Mouse (Mus musculus) forebrain, embryonic 13.5 days (tissue): Measurements from ENCODE around the gene Ccl8. TPM values are rescaled to one million over a fixed set of nuclear protein-coding genes. Genes with fewer than 3 reads are reported as not detected.

Experiments used
- ATAC-seq: fragments of 200-750 bp; cut with Nextera tagmentation; 2 replicates; pipeline ENCODE4 v1.8.0; 2017
- H3K27ac ChIP-seq: fragments of 300-500 bp; sonication (generic); 2 replicates; pipeline ENCODE4 v1.5.1; 2015; ENCODE audit warnings: inconsistent platforms, mild to moderate bottlenecking, moderate library complexity
- H3K27me3 ChIP-seq: fragments of 300-500 bp; sonication (generic); 2 replicates; pipeline ENCODE4 v1.6.1; 2015; ENCODE audit warnings: mild to moderate bottlenecking, inconsistent platforms
- H3K36me3 ChIP-seq: fragments of 300-500 bp; sonication (generic); 2 replicates; pipeline ENCODE4 v1.6.1; 2015; ENCODE audit warnings: mild to moderate bottlenecking, inconsistent platforms; ENCODE audit not compliant: poor library complexity, severe bottlenecking
- H3K4me1 ChIP-seq: fragments of 300-500 bp; sonication (generic); 2 replicates; pipeline ENCODE4 v1.6.1; 2015; ENCODE audit warnings: inconsistent platforms
- H3K4me2 ChIP-seq: fragments of 300-500 bp; sonication (generic); 2 replicates; pipeline ENCODE4 v1.6.1; 2015; ENCODE audit warnings: inconsistent platforms, mild to moderate bottlenecking, moderate library complexity
- H3K4me3 ChIP-seq: fragments of 300-500 bp; sonication (generic); 2 replicates; pipeline ENCODE4 v1.5.1; 2015; ENCODE audit warnings: mild to moderate bottlenecking, inconsistent platforms
- H3K9ac ChIP-seq: fragments of 300-500 bp; sonication (generic); 2 replicates; pipeline ENCODE4 v1.6.1; 2015; ENCODE audit warnings: mild to moderate bottlenecking, inconsistent platforms
- H3K9me3 ChIP-seq: fragments of 300-500 bp; sonication (generic); replicated peaks from 2 replicates; pipeline ENCODE4 v1.6.1; 2016; ENCODE audit warnings: inconsistent platforms
- WGBS: fragments of 180-500 bp; shearing (Covaris S2); methylation state at CpG from one replicate; pipeline ENCODE4 v1.1.7; 2015; 5-methylcytosine and 5-hydroxymethylcytosine counted together
- polyA plus RNA-seq: library from polyadenylated mRNA; unstranded; fragments of >200 nt; fragmentation: Nextera tagmentation; extraction: Ambion mirVana; gene quantifications from 2 replicates; pipeline ENCODE4 v1.2.1, GENCODE M21; 2015

Ccl8 gene
- polyA plus RNA-seq, result not detected in 2 replicates

GRCm38 (mm10) chr11:82114885-82115284 lies at the start of gene Ccl8:
TSS of gene Ccl8 (plus strand) at chr11:82115185.
- no peaks in the 10 kb centered on the region for H3K27me3 ChIP-seq

GRCm38 (mm10) chr11:82066953-82067571 lies 47.9 kb upstream of the Ccl8 start:
- no peaks in the 10 kb centered on the region for H3K36me3 ChIP-seq
- no peak for ATAC-seq
- no peaks in the 10 kb centered on the region for H3K27me3 ChIP-seq
- 83% methylated on average over 7 of the region's 7 CpGs for WGBS
- no peaks in the 10 kb centered on the region for H3K4me1 ChIP-seq
- H3K4me3 ChIP-seq, result no peak overlapping the region
- no peaks in the 10 kb centered on the region for H3K9me3 ChIP-seq
- H3K4me2 ChIP-seq, result no peak overlapping the region
- H3K9ac ChIP-seq, result no peak overlapping the region
- no peak overlapping the region for H3K27ac ChIP-seq

More at GRCm38 (mm10) chr11:82114885-82115284, at the start of gene Ccl8:
- WGBS, result 78% methylated on average over 3 of the region's 3 CpGs
- no peaks in the 10 kb centered on the region for H3K4me1 ChIP-seq
- H3K4me2 ChIP-seq, result no peak within 1 kb of the TSS
- H3K4me3 ChIP-seq, result no peak within 1 kb of the TSS
- H3K9me3 ChIP-seq, result no peaks in the 10 kb centered on the region
- ATAC-seq, result no peak
- no peak within 1 kb of the TSS for H3K27ac ChIP-seq
- H3K36me3 ChIP-seq, result no peaks in the 10 kb centered on the region
- H3K9ac ChIP-seq, result no peak within 1 kb of the TSS

DNA sequence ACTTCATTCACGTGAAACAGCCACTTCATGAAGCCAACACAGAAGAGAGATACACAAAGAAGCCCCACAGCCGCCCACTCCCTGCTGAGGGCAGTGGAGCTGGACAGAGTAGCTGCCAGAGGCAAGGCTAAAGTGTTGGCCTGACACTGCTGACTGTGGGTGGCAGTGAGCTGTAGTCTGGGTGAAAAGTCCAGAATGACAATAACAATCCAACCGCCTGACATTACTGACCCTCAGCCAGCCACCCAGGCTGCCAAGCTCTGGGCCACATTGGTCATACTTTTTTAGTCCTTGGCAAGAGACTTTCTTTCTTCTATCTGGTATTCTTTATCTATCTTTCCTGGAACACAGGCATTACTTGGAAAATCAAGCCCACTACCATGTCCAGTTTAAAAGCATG lies 43.9 kb upstream of the Ccl8 start:
- WGBS, result 77% methylated on average over 3 of the region's 3 CpGs
- no peak overlapping the region for H3K4me2 ChIP-seq
- no peak overlapping the region for H3K27ac ChIP-seq
- no peaks in the 10 kb centered on the region for H3K4me1 ChIP-seq
- H3K9me3 ChIP-seq, result no peaks in the 10 kb centered on the region
- no peak overlapping the region for H3K9ac ChIP-seq
- ATAC-seq, result no peak
- no peaks in the 10 kb centered on the region for H3K27me3 ChIP-seq
- no peaks in the 10 kb centered on the region for H3K36me3 ChIP-seq
- H3K4me3 ChIP-seq, result no peak overlapping the region

DNA sequence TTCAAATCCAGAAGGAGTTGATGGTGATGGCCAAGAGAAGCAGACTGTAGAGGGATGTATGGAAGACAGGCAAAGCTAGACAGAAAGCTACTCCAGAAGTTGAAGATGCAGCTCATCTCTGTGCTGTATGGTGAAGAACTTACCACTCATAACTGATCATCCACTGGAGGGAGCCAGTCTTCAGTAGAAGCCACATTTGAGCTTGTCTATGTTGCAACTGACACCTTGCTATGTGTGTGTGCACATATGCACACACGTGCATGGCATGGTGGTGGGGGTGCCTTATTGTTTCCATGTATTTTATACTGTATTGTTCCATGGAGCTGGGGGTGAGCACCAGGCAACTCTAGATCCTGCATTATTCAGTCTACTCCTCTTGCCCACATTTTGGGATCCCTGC lies 42.6 kb upstream of the Ccl8 start:
- ATAC-seq, result no peak
- Histone ChIP-seq H3K4me3 (no peak overlapping the region), H3K27ac (no peak overlapping the region), H3K4me2 (no peak overlapping the region), H3K4me1 (no peaks in the 10 kb centered on the region), H3K9ac (no peak overlapping the region), H3K36me3 (no peaks in the 10 kb centered on the region), H3K27me3 (no peaks in the 10 kb centered on the region), H3K9me3 (no peaks in the 10 kb centered on the region)
- 70% methylated on average over 1 of the region's 1 CpGs for WGBS

- Histone ChIP-seq H3K36me3 (no peaks in the 10 kb centered on the region), H3K9ac (no peak overlapping the region), H3K27me3 (no peaks in the 10 kb centered on the region), H3K4me2 (no peak overlapping the region), H3K27ac (no peak overlapping the region), H3K4me3 (no peak overlapping the region), H3K9me3 (no peaks in the 10 kb centered on the region), H3K4me1 (no peaks in the 10 kb centered on the region)
- no peak for ATAC-seq
- WGBS, result 86% methylated on average over 3 of the region's 3 CpGs
Measured at GRCm38 (mm10) chr11:82072984-82073383, 42.0 kb upstream of the Ccl8 start.

GRCm38 (mm10) chr11:82073686-82074085 lies 41.3 kb upstream of the Ccl8 start:
- no peak overlapping the region for H3K4me2 ChIP-seq
- H3K36me3 ChIP-seq, result no peaks in the 10 kb centered on the region
- H3K4me3 ChIP-seq, result no peak overlapping the region
- no peak for ATAC-seq
- no peaks in the 10 kb centered on the region for H3K27me3 ChIP-seq
- no peaks in the 10 kb centered on the region for H3K4me1 ChIP-seq
- no peaks in the 10 kb centered on the region for H3K9me3 ChIP-seq
- H3K9ac ChIP-seq, result no peak overlapping the region
- H3K27ac ChIP-seq, result no peak overlapping the region
- 81% methylated on average over 3 of the region's 3 CpGs for WGBS

- no peak for ATAC-seq
- no peak overlapping the region for H3K27ac ChIP-seq
- H3K9ac ChIP-seq, result no peak overlapping the region
- H3K36me3 ChIP-seq, result no peaks in the 10 kb centered on the region
- WGBS, result 83% methylated on average over 3 of the region's 3 CpGs
- no peaks in the 10 kb centered on the region for H3K4me1 ChIP-seq
- H3K4me2 ChIP-seq, result no peak overlapping the region
- H3K9me3 ChIP-seq, result no peaks in the 10 kb centered on the region
- H3K4me3 ChIP-seq, result no peak overlapping the region
- no peaks in the 10 kb centered on the region for H3K27me3 ChIP-seq
Measured at GRCm38 (mm10) chr11:82077031-82077430, 38.0 kb upstream of the Ccl8 start.

GRCm38 (mm10) chr11:82078136-82078730 lies 36.8 kb upstream of the Ccl8 start:
- H3K4me1 ChIP-seq, result no peaks in the 10 kb centered on the region
- H3K27me3 ChIP-seq, result no peaks in the 10 kb centered on the region
- no peak overlapping the region for H3K4me2 ChIP-seq
- no peak overlapping the region for H3K4me3 ChIP-seq
- no peaks in the 10 kb centered on the region for H3K9me3 ChIP-seq
- H3K9ac ChIP-seq, result no peak overlapping the region
- no peak overlapping the region for H3K27ac ChIP-seq
- H3K36me3 ChIP-seq, result no peaks in the 10 kb centered on the region
- no peak for ATAC-seq

- no peaks in the 10 kb centered on the region for H3K9me3 ChIP-seq
- no peaks in the 10 kb centered on the region for H3K4me1 ChIP-seq
- H3K27me3 ChIP-seq, result no peaks in the 10 kb centered on the region
- H3K4me2 ChIP-seq, result no peak overlapping the region
- H3K4me3 ChIP-seq, result no peak overlapping the region
- ATAC-seq, result no peak
- 91% methylated on average over 3 of the region's 3 CpGs for WGBS
- no peak overlapping the region for H3K9ac ChIP-seq
- H3K36me3 ChIP-seq, result no peaks in the 10 kb centered on the region
- no peak overlapping the region for H3K27ac ChIP-seq
Measured at GRCm38 (mm10) chr11:82080865-82081264, 34.1 kb upstream of the Ccl8 start.

GRCm38 (mm10) chr11:82084360-82084759 lies 30.6 kb upstream of the Ccl8 start:
- no peaks in the 10 kb centered on the region for H3K36me3 ChIP-seq

DNA sequence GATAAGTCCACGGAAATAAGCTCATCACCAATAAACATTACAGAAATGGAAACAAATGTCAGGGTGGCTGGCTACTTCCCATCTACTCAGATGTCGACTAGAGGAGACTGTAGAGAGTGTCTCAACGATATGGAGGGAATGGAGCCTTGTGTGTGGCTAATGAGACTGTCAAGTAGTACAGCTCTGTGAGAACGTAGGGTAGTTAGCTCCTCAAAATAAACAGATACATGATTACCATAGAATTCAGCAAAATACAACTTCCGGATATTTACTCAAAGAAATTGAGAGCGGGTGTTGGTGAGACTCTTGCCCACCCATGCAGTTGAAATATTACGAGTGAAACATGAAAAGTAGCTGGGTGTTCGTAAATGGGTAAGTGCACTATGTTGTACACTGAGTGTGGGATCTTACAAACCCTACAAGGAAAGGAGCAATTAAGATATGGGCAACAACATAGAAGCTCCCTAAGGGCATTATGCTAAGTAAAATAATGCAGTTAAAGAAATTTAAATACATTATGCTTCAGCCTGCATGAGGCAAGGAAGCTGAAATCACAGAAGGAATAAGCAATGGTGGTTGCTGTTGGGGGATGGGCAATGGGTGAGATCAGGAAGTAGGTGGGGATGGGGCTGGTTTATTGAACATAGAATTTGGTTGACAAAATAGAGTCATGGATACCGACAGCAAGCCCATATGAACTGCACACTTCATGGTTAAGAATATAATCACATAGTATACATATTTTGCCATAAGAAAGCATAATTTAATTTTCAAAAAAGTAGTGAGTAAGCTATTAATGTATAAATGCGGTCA lies 15.3 kb upstream of the Ccl8 start:
- Histone ChIP-seq H3K27ac (no peak overlapping the region), H3K36me3 (no peaks in the 10 kb centered on the region), H3K4me2 (no peak overlapping the region), H3K4me3 (no peak overlapping the region), H3K27me3 (no peaks in the 10 kb centered on the region), H3K4me1 (no peaks in the 10 kb centered on the region), H3K9ac (no peak overlapping the region), H3K9me3 (no peaks in the 10 kb centered on the region)
- ATAC-seq, result no peak
- 87% methylated on average over 10 of the region's 10 CpGs for WGBS

More at GRCm38 (mm10) chr11:82084360-82084759, 30.6 kb upstream of the Ccl8 start:
- no peak overlapping the region for H3K27ac ChIP-seq
- H3K4me2 ChIP-seq, result no peak overlapping the region
- 85% methylated on average over 3 of the region's 3 CpGs for WGBS
- H3K27me3 ChIP-seq, result no peaks in the 10 kb centered on the region
- H3K9me3 ChIP-seq, result no peaks in the 10 kb centered on the region
- no peak for ATAC-seq
- H3K9ac ChIP-seq, result no peak overlapping the region
- H3K4me1 ChIP-seq, result no peaks in the 10 kb centered on the region
- no peak overlapping the region for H3K4me3 ChIP-seq

DNA sequence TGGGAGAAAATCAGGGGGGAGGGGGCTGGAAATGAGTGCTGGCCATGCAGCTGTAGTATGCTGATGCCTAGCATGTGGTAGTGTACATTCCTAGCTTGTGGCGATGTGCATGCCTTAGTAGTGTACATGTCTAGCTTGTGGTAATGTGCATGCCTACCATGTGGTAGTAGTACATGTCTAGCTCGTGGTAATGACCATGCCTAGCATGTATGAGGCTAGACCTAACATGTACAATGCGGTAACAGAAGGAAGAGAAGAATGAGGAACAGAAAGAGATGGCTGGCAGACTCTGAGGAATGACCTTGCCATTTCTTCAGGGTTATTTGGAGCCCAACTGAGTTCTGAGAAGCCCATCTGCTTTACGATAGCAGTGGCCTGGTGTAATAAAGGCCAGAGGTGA lies 13.9 kb upstream of the Ccl8 start:
- Histone ChIP-seq H3K9me3 (no peaks in the 10 kb centered on the region), H3K4me1 (no peaks in the 10 kb centered on the region), H3K27me3 (no peaks in the 10 kb centered on the region), H3K4me3 (no peak overlapping the region), H3K36me3 (no peaks in the 10 kb centered on the region), H3K4me2 (no peak overlapping the region), H3K9ac (no peak overlapping the region), H3K27ac (no peak overlapping the region)
- WGBS, result 84% methylated on average over 4 of the region's 4 CpGs
- no peak for ATAC-seq
